Mouse (Mus musculus) small intestine, adult 2 months (tissue): ENCODE results near the gene Lrriq4.

Source experiments
- CTCF ChIP-seq: fragments of 200-500 bp; IDR thresholded peaks from 2 replicates; pipeline ENCODE4 v1.5.1; 2012; ENCODE audit warnings: low read depth, mild to moderate bottlenecking, control low read depth, inconsistent platforms, low read length, moderate library complexity, mixed read lengths; ENCODE audit not compliant: insufficient replicate concordance, insufficient read length; ENCODE audit errors: extremely low read depth
- POLR2A ChIP-seq: fragments of 200-500 bp; IDR thresholded peaks from 2 replicates; pipeline ENCODE4 v1.6.1; 2012; ENCODE audit warnings: low read depth, mild to moderate bottlenecking, control low read depth, inconsistent platforms, low read length, moderate library complexity

GRCm38 (mm10) chr3:30601610-30602064 is 42.7 kb upstream of the Lrriq4 start:
- TF ChIP-seq CTCF (no peak), POLR2A (no peak)
